Mouse (Mus musculus): ENCODE results near the gene Areg.

The Areg gene

GRCm38 (mm10) chr5:91166601-91167000 lies 27.2 kb downstream of the Areg start:
- no peak for DNase-seq (ENCODE audit: inconsistent ontology term)

DNA sequence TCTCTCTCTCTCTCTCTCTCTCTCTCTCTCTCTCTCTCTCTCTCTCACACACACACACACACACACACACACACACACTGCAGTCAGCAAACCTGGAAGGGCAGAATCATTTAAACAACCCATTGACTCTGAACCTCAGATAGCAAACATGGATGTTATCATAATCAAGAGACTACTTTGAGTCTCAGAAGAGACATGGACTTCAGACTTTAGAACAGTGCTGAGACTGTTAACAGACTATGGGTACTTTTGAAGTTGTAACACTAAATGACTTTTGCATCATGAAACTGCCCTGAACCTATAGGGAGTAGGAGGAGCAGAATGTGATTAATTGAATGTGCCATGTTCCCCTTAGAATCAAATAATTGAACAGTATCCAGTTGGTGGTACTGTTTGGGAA lies 37.0 kb downstream of the Areg start:
- no peak for DNase-seq (ENCODE audit: inconsistent ontology term)

DNA sequence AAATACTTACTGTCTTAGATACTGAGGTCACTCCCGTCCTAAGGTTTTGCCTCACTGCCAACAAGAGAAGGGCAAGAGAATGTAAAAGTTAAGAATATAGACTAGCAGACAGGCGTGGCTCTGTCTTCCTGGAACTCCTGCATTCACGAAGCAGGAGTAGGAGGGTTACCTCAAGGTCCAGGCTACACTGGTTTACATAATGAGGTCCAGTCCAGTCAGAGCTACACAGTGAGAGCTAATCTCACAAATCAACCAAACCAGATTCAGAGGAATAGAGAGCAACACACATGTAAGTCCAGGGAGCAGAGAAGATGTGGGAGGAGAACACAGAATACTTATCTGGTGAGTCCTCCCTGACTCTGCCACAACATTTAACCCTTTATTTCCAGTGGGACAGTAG lies 55.2 kb downstream of the Areg start:
- DNase-seq (ENCODE audit: inconsistent ontology term), result no peak

Measured in Muller cell, postnatal 12 days (primary cell).